Mouse (Mus musculus): ENCODE results near the gene Eef1akmt2.

The Eef1akmt2 gene

GRCm38 (mm10) chr7:132859042-132859958 is 6.8 kb upstream of the Eef1akmt2 start, which contains the start of gene Abraxas2:
TSS of gene Abraxas2 (plus strand) at chr7:132859225.
- peak; percentile 95 for DNase-seq

GRCm38 (mm10) chr7:132858043-132858608 is 5.7 kb upstream of the Eef1akmt2 start:
- DNase-seq = no peak

GRCm38 (mm10) chr7:132856083-132856482 is 3.6 kb upstream of the Eef1akmt2 start:
- DNase-seq = no peak

GRCm38 (mm10) chr7:132853946-132854345 is 1.5 kb upstream of the Eef1akmt2 start:
- peak; percentile 25 for DNase-seq

GRCm38 (mm10) chr7:132853361-132853760 is 888 bp upstream of the Eef1akmt2 start:
- no peak for DNase-seq

- peak; percentile 23 for DNase-seq
Measured at GRCm38 (mm10) chr7:132843152-132843551, 9.3 kb downstream of the Eef1akmt2 start.

- DNase-seq = no peak
Measured at GRCm38 (mm10) chr7:132842455-132842854, 10.0 kb downstream of the Eef1akmt2 start.

- DNase-seq = no peak
Measured at GRCm38 (mm10) chr7:132841287-132841686, 11.2 kb downstream of the Eef1akmt2 start.

- DNase-seq = no peak
Measured at GRCm38 (mm10) chr7:132830955-132831354, 21.5 kb downstream of the Eef1akmt2 start.

GRCm38 (mm10) chr7:132824346-132825022 is 28.0 kb downstream of the Eef1akmt2 start:
- DNase-seq = no peak

GRCm38 (mm10) chr7:132823832-132824231 is 28.6 kb downstream of the Eef1akmt2 start:
- no peak for DNase-seq

GRCm38 (mm10) chr7:132820692-132821091 is 31.8 kb downstream of the Eef1akmt2 start:
- no peak for DNase-seq

GRCm38 (mm10) chr7:132817056-132817455 is 35.4 kb downstream of the Eef1akmt2 start:
- no peak for DNase-seq

GRCm38 (mm10) chr7:132816528-132816927 is 35.9 kb downstream of the Eef1akmt2 start:
- DNase-seq = no peak

GRCm38 (mm10) chr7:132815081-132815480 is 37.4 kb downstream of the Eef1akmt2 start:
- DNase-seq = peak; percentile 50

- DNase-seq = peak; percentile 77
Measured at GRCm38 (mm10) chr7:132814089-132814450, 38.4 kb downstream of the Eef1akmt2 start.

GRCm38 (mm10) chr7:132813416-132814088 is 38.9 kb downstream of the Eef1akmt2 start, which contains the start of gene Fam53b:
TSS of gene Fam53b (minus strand) at chr7:132813886.
- DNase-seq = peak; percentile 77

- peak; percentile 66 for DNase-seq
Measured at GRCm38 (mm10) chr7:132812619-132813415, 39.7 kb downstream of the Eef1akmt2 start.

GRCm38 (mm10) chr7:132811716-132812618 is 40.5 kb downstream of the Eef1akmt2 start:
- DNase-seq = peak; percentile 68

- peak; percentile 96 for DNase-seq
Measured at GRCm38 (mm10) chr7:132810879-132811278, 41.6 kb downstream of the Eef1akmt2 start.

- DNase-seq = peak; percentile 66
Measured at GRCm38 (mm10) chr7:132810368-132810767, 42.1 kb downstream of the Eef1akmt2 start.

Measured in lung, postnatal 36 days (tissue).